Mouse (Mus musculus) lung, embryonic 16.5 days (tissue): ENCODE measurements around the gene Auh. TPM values are rescaled to one million over a fixed set of nuclear protein-coding genes. Genes with fewer than 3 reads are reported as not detected.

Experiments
- ATAC-seq: fragments of 200-750 bp; cut with Nextera tagmentation; 2 replicates; pipeline ENCODE4 v1.8.0; 2017; ENCODE audit warnings: low read depth, mild to moderate bottlenecking, moderate library complexity
- H3K27ac ChIP-seq: fragments of 300-500 bp; sonication (generic); 2 replicates; pipeline ENCODE4 v1.5.1; 2014; ENCODE audit warnings: mild to moderate bottlenecking, control low read depth, low read length
- H3K27me3 ChIP-seq: fragments of 300-500 bp; sonication (generic); 2 replicates; pipeline ENCODE4 v1.6.1; 2014; ENCODE audit warnings: low read depth, low read length, mixed read lengths; ENCODE audit not compliant: control insufficient read depth, insufficient read depth
- H3K36me3 ChIP-seq: fragments of 300-500 bp; sonication (generic); 2 replicates; pipeline ENCODE4 v1.6.1; 2014; ENCODE audit warnings: low read length; ENCODE audit not compliant: control insufficient read depth, insufficient read depth
- H3K4me1 ChIP-seq: fragments of 300-500 bp; sonication (generic); replicated peaks from 2 replicates; pipeline ENCODE4 v1.6.1; 2014; ENCODE audit warnings: low read length, mixed read lengths; ENCODE audit not compliant: control insufficient read depth, insufficient read depth
- H3K4me2 ChIP-seq: fragments of 300-500 bp; sonication (generic); 2 replicates; pipeline ENCODE4 v1.6.1; 2014; ENCODE audit warnings: low read depth, low read length, control low read depth
- H3K4me3 ChIP-seq: fragments of 300-500 bp; sonication (generic); 2 replicates; pipeline ENCODE4 v1.5.1; 2014; ENCODE audit warnings: mild to moderate bottlenecking, low read length, control low read depth
- H3K9ac ChIP-seq: fragments of 300-500 bp; sonication (generic); 2 replicates; pipeline ENCODE4 v1.6.1; 2014; ENCODE audit warnings: low read length, control low read depth
- H3K9me3 ChIP-seq: fragments of 300-500 bp; sonication (generic); 2 replicates; pipeline ENCODE4 v1.6.1; 2016; ENCODE audit warnings: low read length; ENCODE audit not compliant: control insufficient read depth
- WGBS: fragments of 180-500 bp; shearing (Covaris S2); extraction: QIAGEN DNeasy Blood & Tissue Kit; methylation state at CpG from one replicate; pipeline ENCODE4 v1.1.7; 2014; 5-methylcytosine and 5-hydroxymethylcytosine counted together
- polyA plus RNA-seq: library from polyadenylated mRNA; unstranded; fragments of >200 nt; fragmentation: Nextera tagmentation; extraction: Ambion mirVana; gene quantifications from 2 replicates; pipeline ENCODE4 v1.2.1, GENCODE M21; 2015

Gene Auh
- polyA plus RNA-seq, 1 experiment from 2014 or later: 44.6 TPM

GRCm38 (mm10) chr13:52813750-52814149 is 115.7 kb downstream of the Auh start:
- Histone ChIP-seq H3K9ac (no peak overlapping the region), H3K27ac (no peak overlapping the region), H3K36me3 (no peaks in the 10 kb centered on the region), H3K4me3 (no peak overlapping the region), H3K27me3 (no peaks in the 10 kb centered on the region), H3K4me1 (peaks cover 10% of the 10 kb centered on the region), H3K4me2 (no peak overlapping the region), H3K9me3 (no peaks in the 10 kb centered on the region)
- WGBS: 80% methylated on average over 3 of the region's 3 CpGs
- ATAC-seq: no peak

GRCm38 (mm10) chr13:52812549-52813515 is 116.6 kb downstream of the Auh start:
- Histone ChIP-seq H3K36me3 (no peaks in the 10 kb centered on the region), H3K9me3 (no peaks in the 10 kb centered on the region), H3K4me1 (peaks cover under 1% of the 10 kb centered on the region; the same call in 1 of the 2 replicates), H3K27ac (no peak overlapping the region), H3K27me3 (no peaks in the 10 kb centered on the region), H3K4me2 (no peak overlapping the region), H3K4me3 (no peak overlapping the region), H3K9ac (no peak overlapping the region)
- WGBS: 75% methylated on average over 16 of the region's 16 CpGs
- ATAC-seq: no peak

GRCm38 (mm10) chr13:52807722-52808121 is 121.8 kb downstream of the Auh start:
- no peak overlapping the region for H3K27ac ChIP-seq
- H3K9me3 ChIP-seq: no peaks in the 10 kb centered on the region
- 87% methylated on average over 11 of the region's 11 CpGs for WGBS
- no peaks in the 10 kb centered on the region for H3K27me3 ChIP-seq
- no peak overlapping the region for H3K9ac ChIP-seq
- H3K4me3 ChIP-seq: no peak overlapping the region
- ATAC-seq: no peak
- H3K36me3 ChIP-seq: no peaks in the 10 kb centered on the region
- no peak overlapping the region for H3K4me2 ChIP-seq
- peaks cover 11% of the 10 kb centered on the region for H3K4me1 ChIP-seq

- H3K36me3 ChIP-seq: no peaks in the 10 kb centered on the region
- 26% methylated on average over 4 of the region's 4 CpGs for WGBS
- H3K27me3 ChIP-seq: no peaks in the 10 kb centered on the region
- no peak overlapping the region for H3K9ac ChIP-seq
- ATAC-seq: peak; percentile 64; the same call in 1 of the 2 replicates
- H3K4me1 ChIP-seq: peaks cover 11% of the 10 kb centered on the region
- H3K27ac ChIP-seq: no peak overlapping the region
- no peak overlapping the region for H3K4me2 ChIP-seq
- no peaks in the 10 kb centered on the region for H3K9me3 ChIP-seq
- H3K4me3 ChIP-seq: no peak overlapping the region
These were observed 123.5 kb downstream of the Auh start for GRCm38 (mm10) chr13:52806029-52806428.

GRCm38 (mm10) chr13:52805581-52805980 is 123.9 kb downstream of the Auh start:
- Histone ChIP-seq H3K9ac (no peak overlapping the region), H3K27me3 (no peaks in the 10 kb centered on the region), H3K4me2 (no peak overlapping the region), H3K4me3 (no peak overlapping the region), H3K9me3 (no peaks in the 10 kb centered on the region), H3K4me1 (peaks cover 11% of the 10 kb centered on the region), H3K27ac (no peak overlapping the region), H3K36me3 (no peaks in the 10 kb centered on the region)
- peak; percentile 44; the same call in 1 of the 2 replicates for ATAC-seq
- WGBS: 38% methylated on average over 6 of the region's 6 CpGs

GRCm38 (mm10) chr13:52802482-52802881 is 127.0 kb downstream of the Auh start:
- H3K27me3 ChIP-seq: no peaks in the 10 kb centered on the region
- no peak overlapping the region for H3K4me2 ChIP-seq
- no peaks in the 10 kb centered on the region for H3K36me3 ChIP-seq
- H3K9ac ChIP-seq: no peak overlapping the region
- H3K4me1 ChIP-seq: peaks cover 11% of the 10 kb centered on the region
- H3K9me3 ChIP-seq: no peaks in the 10 kb centered on the region
- WGBS: 30% methylated on average over 4 of the region's 4 CpGs
- H3K4me3 ChIP-seq: no peak overlapping the region
- no peak overlapping the region for H3K27ac ChIP-seq
- ATAC-seq: peak; percentile 55

- WGBS: 38% methylated on average over 4 of the region's 4 CpGs
- ATAC-seq: no peak
- H3K9me3 ChIP-seq: no peaks in the 10 kb centered on the region
- H3K27me3 ChIP-seq: no peaks in the 10 kb centered on the region
- H3K4me3 ChIP-seq: no peak overlapping the region
- no peak overlapping the region for H3K27ac ChIP-seq
- no peaks in the 10 kb centered on the region for H3K36me3 ChIP-seq
- peaks cover 6% of the 10 kb centered on the region for H3K4me1 ChIP-seq
- no peak overlapping the region for H3K9ac ChIP-seq
- H3K4me2 ChIP-seq: no peak overlapping the region
These were observed 128.7 kb downstream of the Auh start for GRCm38 (mm10) chr13:52800687-52801341.

- ATAC-seq: no peak
- no peak overlapping the region for H3K27ac ChIP-seq
- WGBS: 46% methylated on average over 2 of the region's 2 CpGs
These were observed 129.4 kb downstream of the Auh start for GRCm38 (mm10) chr13:52800091-52800490.

GRCm38 (mm10) chr13:52794232-52794631 is 135.2 kb downstream of the Auh start:
- Histone ChIP-seq H3K27ac (no peak overlapping the region), H3K36me3 (no peaks in the 10 kb centered on the region), H3K9ac (no peak overlapping the region), H3K4me2 (no peak overlapping the region), H3K9me3 (no peaks in the 10 kb centered on the region), H3K27me3 (no peaks in the 10 kb centered on the region), H3K4me1 (no peaks in the 10 kb centered on the region), H3K4me3 (no peak overlapping the region)
- no peak for ATAC-seq
- WGBS: 80% methylated on average over 4 of the region's 4 CpGs

More at GRCm38 (mm10) chr13:52800091-52800490, 129.4 kb downstream of the Auh start:
- peaks cover 3% of the 10 kb centered on the region; the same call in 1 of the 2 replicates for H3K4me1 ChIP-seq
- H3K4me2 ChIP-seq: no peak overlapping the region
- H3K9ac ChIP-seq: no peak overlapping the region
- no peaks in the 10 kb centered on the region for H3K9me3 ChIP-seq
- no peak overlapping the region for H3K4me3 ChIP-seq
- no peaks in the 10 kb centered on the region for H3K36me3 ChIP-seq
- H3K27me3 ChIP-seq: no peaks in the 10 kb centered on the region
